Mouse (Mus musculus) spleen, postnatal 10 days (tissue): Measurements from ENCODE around the gene Plcb3.

Experiments used
- DNase-seq, 2 experiments: peaks; one replicate each; pipeline ENCODE4 v3.0.0; 2021 to 2022; ENCODE audit warnings: low spot score in 2 of 2

Plcb3 gene

DNA sequence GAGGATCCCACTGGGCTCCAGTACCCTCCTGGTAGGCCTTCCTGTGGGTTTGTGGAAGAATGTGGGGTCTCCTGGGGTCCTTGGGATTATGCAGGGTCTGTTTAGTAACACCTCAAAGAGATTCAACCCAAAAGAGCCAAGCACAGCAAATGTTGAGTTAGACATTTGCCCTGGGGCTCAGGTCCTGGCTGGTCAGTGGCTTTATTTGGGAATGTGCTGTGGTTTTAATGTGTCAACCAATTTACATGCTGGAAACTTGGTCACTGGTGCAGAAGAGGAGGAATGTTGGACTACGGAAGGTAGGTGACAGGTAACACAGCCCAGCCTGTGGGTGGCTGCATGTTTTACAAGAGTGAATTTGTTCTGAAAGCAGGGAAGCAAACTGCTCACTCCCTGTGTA is 73.2 kb downstream of the Plcb3 start:
- DNase-seq = no peak
